Mouse (Mus musculus) ES-E14 (cell line): ENCODE measurements around the gene Taf15. TPM values are rescaled to one million over a fixed set of nuclear protein-coding genes. Genes with fewer than 3 reads are reported as not detected.

ENCODE experiments used
- DNase-seq: peaks from one replicate; pipeline ENCODE4 v3.0.0-alpha.2; 2013; ENCODE audit warnings: low read depth, low spot score
- H3K27ac ChIP-seq: 2 replicates; pipeline ENCODE4 v1.5.1; 2012; ENCODE audit warnings: low read depth, mild to moderate bottlenecking, low read length, moderate library complexity, mixed read lengths; ENCODE audit not compliant: poor library complexity, insufficient read depth, severe bottlenecking
- H3K36me3 ChIP-seq: 2 replicates; pipeline ENCODE4 v1.6.1; 2012; ENCODE audit warnings: mild to moderate bottlenecking, low read length, moderate library complexity, mixed read lengths; ENCODE audit not compliant: control insufficient read depth, poor library complexity, insufficient read depth, severe bottlenecking
- H3K4me1 ChIP-seq, 2 experiments: fragments of 150-350 bp in 1 of 2; sonication (generic) in 1 of 2; 2 replicates each; pipeline ENCODE4 v1.6.1; 2012; ENCODE audit warnings: low read length in 2 of 2, mild to moderate bottlenecking in 1 of 2, mixed read lengths in 1 of 2; ENCODE audit not compliant: control insufficient read depth in 2 of 2, insufficient read depth in 2 of 2, poor library complexity in 1 of 2
- H3K4me3 ChIP-seq, 2 experiments: fragments of 150-350 bp in 1 of 2; sonication (generic) in 1 of 2; 2 replicates each; pipeline ENCODE4 v1.5.1; 2012; ENCODE audit warnings: low read length in 2 of 2, low read depth in 1 of 2, mild to moderate bottlenecking in 1 of 2, mixed read lengths in 1 of 2; ENCODE audit not compliant: insufficient read depth in 1 of 2, poor library complexity in 1 of 2, severe bottlenecking in 1 of 2
- H3K9ac ChIP-seq: 2 replicates; pipeline ENCODE4 v1.6.1; 2012; ENCODE audit warnings: low read depth, mild to moderate bottlenecking, low read length, mixed read lengths; ENCODE audit not compliant: poor library complexity, insufficient read depth, severe bottlenecking
- H3K9me3 ChIP-seq: fragments of 150-350 bp; sonication (generic); 2 replicates; pipeline ENCODE4 v1.6.1; 2012; ENCODE audit warnings: low read depth, mild to moderate bottlenecking, low read length; ENCODE audit not compliant: control insufficient read depth, insufficient read depth
- CHD2 ChIP-seq: IDR thresholded peaks from 2 replicates; pipeline ENCODE4 v1.6.1; 2014; ENCODE audit warnings: mild to moderate bottlenecking, low read depth, low read length, inconsistent platforms
- HCFC1 ChIP-seq: IDR thresholded peaks from 2 replicates; pipeline ENCODE4 v1.6.1; 2012; ENCODE audit warnings: low read length, inconsistent platforms, borderline replicate concordance; ENCODE audit not compliant: insufficient read depth
- MAFK ChIP-seq: IDR thresholded peaks from 2 replicates; pipeline ENCODE4 v1.6.1; 2014; ENCODE audit warnings: mild to moderate bottlenecking, low read depth, low read length, inconsistent platforms; ENCODE audit not compliant: insufficient read depth
- ZC3H11A ChIP-seq: IDR thresholded peaks from 2 replicates; pipeline ENCODE4 v1.6.1; 2012; ENCODE audit warnings: low read depth, mild to moderate bottlenecking, inconsistent platforms, low read length, borderline replicate concordance
- ZNF384 ChIP-seq: IDR thresholded peaks from 2 replicates; pipeline ENCODE4 v1.6.1; 2012; ENCODE audit warnings: low read depth, low read length, inconsistent platforms
- in situ Hi-C, 2 experiments: fragments of 600-800 bp; cut with MboI; formaldehyde crosslinking; loops; one replicate each; pipeline ENCODE4 v1.15.1; 2025; ENCODE audit warnings: low sequenced_read_pairs in 2 of 2, inconsistent platforms in 1 of 2; ENCODE audit not compliant: unreplicated experiment in 2 of 2
- total RNA-seq: library from RNA; depleted of rRNA; stranded (reverse); fragments of 300-350 nt; gene quantifications from 2 replicates; pipeline ENCODE4 v1.2.3, GENCODE M21; 2012

Gene Taf15
- total RNA-seq, 1 experiment = 53.8 TPM

- no peak for TF ChIP-seq ZC3H11A
- Histone ChIP-seq H3K36me3 (no peaks in the 10 kb centered on the region), H3K9ac (no peak overlapping the region), H3K27ac (no peak overlapping the region; the same call in 1 of the 2 replicates), H3K4me3 (no peak overlapping the region), H3K9me3 (no peaks in the 10 kb centered on the region), H3K4me1 (peaks cover 4 to 31% of the 10 kb centered on the region in 2 experiments)
- no peak for DNase-seq
- in situ Hi-C loops = no loop called here
These were observed 25.3 kb upstream of the Taf15 start for GRCm38 (mm10) chr11:83447612-83448011.

- no peak overlapping the region for H3K9ac ChIP-seq
- TF ChIP-seq MAFK (no peak), HCFC1 (no peak), CHD2 (no peak), ZC3H11A (no peak), ZNF384 (no peak)
- peaks cover 4 to 30% of the 10 kb centered on the region in 2 experiments for H3K4me1 ChIP-seq
- H3K36me3 ChIP-seq = no peaks in the 10 kb centered on the region
- H3K4me3 ChIP-seq = no peak overlapping the region
- no peak for DNase-seq
- H3K27ac ChIP-seq = peak overlapping the region; percentile 3; the same call in 1 of the 2 replicates
- no peaks in the 10 kb centered on the region for H3K9me3 ChIP-seq
- in situ Hi-C loops = no loop called here
These were observed 24.6 kb upstream of the Taf15 start for GRCm38 (mm10) chr11:83448021-83448926.

GRCm38 (mm10) chr11:83448927-83449236 is 24.0 kb upstream of the Taf15 start:
- no peak overlapping the region for H3K9ac ChIP-seq
- no peaks in the 10 kb centered on the region for H3K9me3 ChIP-seq
- TF ChIP-seq ZNF384 (no peak), MAFK (no peak), HCFC1 (no peak), ZC3H11A (no peak)
- H3K4me1 ChIP-seq = peaks cover 4 to 24% of the 10 kb centered on the region in 2 experiments
- in situ Hi-C loops = no loop called here
- no peaks in the 10 kb centered on the region for H3K36me3 ChIP-seq
- peak overlapping the region; percentile 3; the same call in 1 of the 2 replicates for H3K27ac ChIP-seq
- no peak for DNase-seq
- no peak overlapping the region for H3K4me3 ChIP-seq

- peaks cover 4 to 21% of the 10 kb centered on the region in 2 experiments for H3K4me1 ChIP-seq
- no peak for DNase-seq
- TF ChIP-seq HCFC1 (no peak), ZNF384 (no peak), ZC3H11A (no peak), CHD2 (no peak)
- no peaks in the 10 kb centered on the region for H3K36me3 ChIP-seq
- in situ Hi-C loops = no loop called here
- H3K27ac ChIP-seq = peak overlapping the region; percentile 70; the same call in 1 of the 2 replicates
- H3K9ac ChIP-seq = peak overlapping the region; percentile 61
- no peak overlapping the region for H3K4me3 ChIP-seq
- H3K9me3 ChIP-seq = no peaks in the 10 kb centered on the region
These were observed 23.6 kb upstream of the Taf15 start for GRCm38 (mm10) chr11:83449298-83449697.
